In genomic region chr7:16054966-16055365, GRCm38 (mm10) we compare ENCODE assay signal across 27 mouse cellular contexts. TPM values are rescaled to one million over a fixed set of nuclear protein-coding genes. Genes with fewer than 3 reads are reported as not detected.
A peak's percentile ranks its signal among the peaks of the same experiment; 100 is the strongest.
DNase-seq lines count a peak whose midpoint lies in the region; ATAC-seq and TF ChIP-seq lines count a peak whose summit lies in the region.
"Had no signal": no experiment of that assay in that cellular context is flagged by ENCODE, and none has a peak within 500 bp of the region (broad histone marks: within the 10 kb centered on the region; RNA-seq: fewer than 3 reads in every experiment).

No protein-coding gene starts in this region.

- peak; percentile 48 for TF ChIP-seq RAD21 in CH12.LX (IDR thresholded peaks at IDR 0.05; ENCODE audit: low read depth, low read length)

- H3K27ac ChIP-seq in lung, embryonic 14.5 days (ENCODE audit: low read depth): no peak overlapping the region
- H3K27ac ChIP-seq in CH12.LX (ENCODE audit: insufficient read depth, low read depth): peak overlapping the region; percentile 95
- H3K27ac ChIP-seq in small intestine, adult 2 months (ENCODE audit: insufficient read depth, low read depth, low read length): peak overlapping the region; percentile 53
- H3K27ac ChIP-seq: embryonic facial prominence, embryonic 15.5 days; heart, embryonic 13.5 days; kidney, embryonic 15.5 days; limb, embryonic 13.5 days; liver, embryonic 14.5 days; midbrain, embryonic 13.5 days; neural tube, embryonic 12.5 days had no signal

- no peaks in the 10 kb centered on the region for H3K79me2 ChIP-seq in CH12.LX (replicated peaks; ENCODE audit: control insufficient read depth, extremely low read depth, insufficient read depth, poor library complexity, severe bottlenecking)

- 54% methylated on average over 4 of the region's 4 CpGs for WGBS in lung, embryonic 14.5 days
- 69% methylated on average over 4 of the region's 4 CpGs for WGBS in small intestine, adult 2 months

- peaks cover 4% of the 10 kb centered on the region; the same call in 1 of the 2 replicates for H3K4me1 ChIP-seq in lung, embryonic 14.5 days (ENCODE audit: insufficient read depth)
- H3K4me1 ChIP-seq in CH12.LX (ENCODE audit: control insufficient read depth in 1 of 2, insufficient read depth in 2 of 2): peaks cover 21 to 60% of the 10 kb centered on the region in 2 experiments
- H3K4me1 ChIP-seq in small intestine, adult 2 months (ENCODE audit: control insufficient read depth, insufficient read depth, insufficient read length, low read length): peaks cover 12% of the 10 kb centered on the region; the same call in 1 of the 2 replicates

- H3K4me3 ChIP-seq in lung, embryonic 14.5 days (ENCODE audit: low read depth, low read length): no peak overlapping the region
- H3K4me3 ChIP-seq in CH12.LX (replicated peaks in 1 of 3; ENCODE audit: low read depth in 2 of 3, low read length in 2 of 3, poor library complexity in 1 of 3): peak overlapping the region in 1 of 3 experiments; percentile 37
- H3K4me3 ChIP-seq in small intestine, adult 2 months (ENCODE audit: low read depth, low read length): no peak overlapping the region
- H3K4me3 ChIP-seq: embryonic facial prominence, embryonic 15.5 days; heart, embryonic 13.5 days; kidney, embryonic 15.5 days; limb, embryonic 13.5 days; megakaryocyte, embryonic 14.5 days; midbrain, embryonic 13.5 days; neural tube, embryonic 12.5 days had no signal

- no peaks in the 10 kb centered on the region for H3K36me3 ChIP-seq in lung, embryonic 14.5 days (ENCODE audit: insufficient read depth)
- no peaks in the 10 kb centered on the region for H3K36me3 ChIP-seq in CH12.LX (replicated peaks in 1 of 2; ENCODE audit: control insufficient read depth in 1 of 2, insufficient read depth in 1 of 2, low read length in 1 of 2)
- no peaks in the 10 kb centered on the region for H3K36me3 ChIP-seq in small intestine, adult 2 months (ENCODE audit: control insufficient read depth, insufficient read depth, low read length)
- H3K36me3 ChIP-seq: embryonic facial prominence, embryonic 15.5 days; heart, embryonic 13.5 days; kidney, embryonic 15.5 days; limb, embryonic 13.5 days; midbrain, embryonic 13.5 days; neural tube, embryonic 12.5 days had no signal

- H3K9me3 ChIP-seq in lung, embryonic 14.5 days (ENCODE audit: low read depth, low read length): no peaks in the 10 kb centered on the region
- H3K9me3 ChIP-seq in CH12.LX (replicated peaks; ENCODE audit: low read length): peaks cover 4% of the 10 kb centered on the region
- H3K9me3 ChIP-seq: embryonic facial prominence, embryonic 15.5 days; heart, embryonic 13.5 days; kidney, embryonic 15.5 days; limb, embryonic 13.5 days; megakaryocyte, embryonic 14.5 days; midbrain, embryonic 13.5 days; neural tube, embryonic 12.5 days had no signal

- dilution Hi-C loops in CH12.LX (cut with MboI; ENCODE audit: extremely low pct_ligation_motif_present, extremely low pct_unique_long_range_greater_than_20kb, low sequenced_read_pairs): no loop called here

- H3K27me3 ChIP-seq in lung, embryonic 14.5 days (ENCODE audit: insufficient read depth, low read length): no peaks in the 10 kb centered on the region
- H3K27me3 ChIP-seq in CH12.LX (replicated peaks): no peaks in the 10 kb centered on the region
- no peaks in the 10 kb centered on the region for H3K27me3 ChIP-seq in small intestine, adult 2 months (ENCODE audit: control insufficient read depth, insufficient read depth, low read length)
- H3K27me3 ChIP-seq: megakaryocyte, embryonic 14.5 days; neural tube, embryonic 12.5 days had no signal

- TF ChIP-seq EP300 in CH12.LX (IDR thresholded peaks at IDR 0.05; ENCODE audit: low read length): 0 out of 2 replicates have a peak, but pooled peaks have one; percentile 54

- no peak overlapping the region for H3K9ac ChIP-seq in lung, embryonic 14.5 days
- H3K9ac ChIP-seq in CH12.LX (ENCODE audit: insufficient read depth, low read depth): peak overlapping the region; percentile 68
- H3K9ac ChIP-seq: embryonic facial prominence, embryonic 15.5 days; heart, embryonic 13.5 days; kidney, embryonic 15.5 days; limb, embryonic 13.5 days; liver, embryonic 14.5 days; midbrain, embryonic 13.5 days; neural tube, embryonic 12.5 days had no signal

- DNase-seq in lung, embryonic 14.5 days: no peak
- DNase-seq in lung, postnatal 14 days: no peak
- DNase-seq in 416B (ENCODE audit: low read depth) (peak; percentile 78), CH12.LX (ENCODE audit: extremely low read depth) (peak; percentile 79)
- no peak for DNase-seq in ovary, postnatal 10 days (ENCODE audit: low spot score)
- no peak for DNase-seq in gastrocnemius, postnatal 36 days
- DNase-seq: adrenal gland, adult 8-10 months; cerebellum, adult 9-11 months; gastrocnemius, postnatal 10 days; heart, adult 18-20 months; heart, postnatal 14 days; kidney, postnatal 36 days; retina, postnatal 1 day; right cerebral cortex, postnatal 25 days had no signal

- intact Hi-C loops in gastrocnemius, postnatal 36 days (cut with DNase I): loop anchor here (5.0 kb wide), 1 partner anchor 37 kb away; no protein-coding TSS in a partner anchor

- no peak for TF ChIP-seq POLR2A in CH12.LX (IDR thresholded peaks at IDR 0.05; ENCODE audit: low read depth, low read length)
- TF ChIP-seq POLR2A in small intestine, adult 2 months (IDR thresholded peaks at IDR 0.05; ENCODE audit: low read depth, low read length): no peak

- no peak overlapping the region for H3K4me2 ChIP-seq in lung, embryonic 14.5 days
- H3K4me2 ChIP-seq in CH12.LX (ENCODE audit: insufficient read depth, low read depth, poor library complexity, severe bottlenecking): peak overlapping the region; percentile 95
- H3K4me2 ChIP-seq: embryonic facial prominence, embryonic 15.5 days; heart, embryonic 13.5 days; kidney, embryonic 15.5 days; limb, embryonic 13.5 days; midbrain, embryonic 13.5 days; neural tube, embryonic 12.5 days had no signal

- ATAC-seq in lung, embryonic 14.5 days (ENCODE audit: insufficient read depth): no peak
- ATAC-seq: activated CD4-positive, CD25-positive, alpha-beta regulatory T cell, adult 4 months; forebrain, embryonic 14.5 days; midbrain, embryonic 13.5 days had no signal

- in situ Hi-C loops in CH12.LX (cut with MboI; ENCODE audit: low pct_ligation_motif_present, low pct_unique_long_range_greater_than_20kb, low sequenced_read_pairs): loop anchor here (5.0 to 25.0 kb wide), 3 partner anchors 52 to 207 kb away; partner anchors contain the start of genes C5ar1 and Inafm1

- 0 out of 2 replicates have a peak, but pooled peaks have one; percentile 2 for TF ChIP-seq CTCF in lung, embryonic 14.5 days (IDR thresholded peaks at IDR 0.05; ENCODE audit: low read depth)
- peak in 1 of 2 experiments; percentile 54; a peak in 2 of 4 replicates for TF ChIP-seq CTCF in CH12.LX (conservative IDR thresholded peaks at IDR 0.05 in 1 of 2, IDR thresholded peaks at IDR 0.05 in 1 of 2; ENCODE audit: low read depth in 2 of 2, low read length in 2 of 2)
- no peak for TF ChIP-seq CTCF in small intestine, adult 2 months (IDR thresholded peaks at IDR 0.05; ENCODE audit: extremely low read depth, insufficient read length, insufficient replicate concordance, low read depth, low read length)

TF ChIP-seq in CH12.LX, 34 proteins besides CTCF, POLR2A, EP300 and RAD21 (continues in another document):
- TF ChIP-seq ELF1 (IDR thresholded peaks at IDR 0.05; ENCODE audit: low read depth, low read length): no peak
- TF ChIP-seq GABPA (IDR thresholded peaks at IDR 0.05; ENCODE audit: insufficient replicate concordance, low read depth, low read length): no peak
- TF ChIP-seq MAZ (IDR thresholded peaks at IDR 0.05; ENCODE audit: low read depth, low read length): no peak
- TF ChIP-seq USF2 (conservative IDR thresholded peaks at IDR 0.05; ENCODE audit: low read depth, low read length): no peak
- TF ChIP-seq JUND (conservative IDR thresholded peaks at IDR 0.05; ENCODE audit: low read depth, low read length): 0 out of 2 replicates have a peak, but pooled peaks have one; percentile 29
- TF ChIP-seq RCOR1 (conservative IDR thresholded peaks at IDR 0.05; ENCODE audit: low read depth, low read length): no peak
- TF ChIP-seq ZNF384 (IDR thresholded peaks at IDR 0.05; ENCODE audit: low read depth, low read length): no peak
- no peak for TF ChIP-seq KAT2A (IDR thresholded peaks at IDR 0.05; ENCODE audit: insufficient replicate concordance, low read length)
- TF ChIP-seq IRF4 (IDR thresholded peaks at IDR 0.05; ENCODE audit: low read depth, low read length): no peak
- no peak for TF ChIP-seq MEF2A (IDR thresholded peaks at IDR 0.05; ENCODE audit: borderline replicate concordance, low read depth, low read length)
- no peak; the same call in 1 of the 2 replicates for TF ChIP-seq SIN3A (IDR thresholded peaks at IDR 0.05; ENCODE audit: low read length)
- TF ChIP-seq MAX (IDR thresholded peaks at IDR 0.05; ENCODE audit: low read length): no peak
- peak; percentile 42 for TF ChIP-seq SMC3 (IDR thresholded peaks at IDR 0.05; ENCODE audit: low read depth, low read length)
- TF ChIP-seq ZMIZ1 (IDR thresholded peaks at IDR 0.05; ENCODE audit: low read depth, low read length): no peak
- no peak for TF ChIP-seq TCF12 (IDR thresholded peaks at IDR 0.05; ENCODE audit: low read depth, low read length)
- peak; percentile 81 for TF ChIP-seq CHD2 (IDR thresholded peaks at IDR 0.05; ENCODE audit: low read length)
- no peak for TF ChIP-seq ZKSCAN1 (IDR thresholded peaks at IDR 0.05; ENCODE audit: borderline replicate concordance, low read depth, low read length)

RNA-seq across cellular contexts. Expression of gene Zfp541, which starts 6.6 kb away (rescaled TPM):
- 0.16 TPM in 1 of 2 replicates, not detected in the other for polyA plus RNA-seq in lung, embryonic 14.5 days (2014; fragmentation: Nextera tagmentation; extraction: Ambion mirVana)
- 0.08 TPM in 1 of 2 replicates, not detected in the other for total RNA-seq in CH12.LX (2012; rRNA removed)
- 0.12 TPM in 1 of 2 replicates, not detected in the other for total RNA-seq in CH12.LX (2014; rRNA removed)
- polyA plus RNA-seq in CH12.LX (2012; ENCODE audit: insufficient read length, low read depth): 0.05 TPM in 1 of 2 replicates, not detected in the other
- not detected in 2 replicates for polyA plus RNA-seq in small intestine, adult 2 months (2012; rRNA removed)
- not detected for total RNA-seq in gastrocnemius, postnatal 36 days (2021)
- total RNA-seq: common myeloid progenitor, adult 5-6 weeks; gastrocnemius, postnatal 10 days; heart, adult 18-20 months; heart, postnatal 14 days had no signal
- polyA plus RNA-seq: forebrain, embryonic 14.5 days; hindbrain, embryonic 11.5 days; kidney, embryonic 15.5 days; midbrain, embryonic 13.5 days had no signal

RNA-seq across cellular contexts. Expression of gene Bicra, which starts 7.2 kb away (rescaled TPM):
- polyA plus RNA-seq in lung, embryonic 14.5 days (2014; fragmentation: Nextera tagmentation; extraction: Ambion mirVana): 8.7 and 9.6 TPM in 2 replicates
- total RNA-seq in CH12.LX (2012; rRNA removed) (1.9 and 2.2 TPM in 2 replicates), CH12.LX (2014; rRNA removed) (0.31 and 0.32 TPM in 2 replicates)
- 9.8 and 10.2 TPM in 2 replicates for polyA plus RNA-seq in CH12.LX (2012; ENCODE audit: insufficient read length, low read depth)
- 18.7 and 31.0 TPM in 2 replicates for polyA plus RNA-seq in small intestine, adult 2 months (2012; rRNA removed)
- total RNA-seq in gastrocnemius, postnatal 36 days (2021): 1 to 10 TPM; 4.5 to 6.6 TPM

RNA-seq across cellular contexts. Expression of gene Napa, which starts 43.3 kb away (rescaled TPM):
- 168 and 176 TPM in 2 replicates for polyA plus RNA-seq in lung, embryonic 14.5 days (2014; fragmentation: Nextera tagmentation; extraction: Ambion mirVana)
- total RNA-seq in CH12.LX (2012; rRNA removed): 80.0 and 84.8 TPM in 2 replicates
- 97.5 and 106 TPM in 2 replicates for total RNA-seq in CH12.LX (2014; rRNA removed)
- 111 and 112 TPM in 2 replicates for polyA plus RNA-seq in CH12.LX (2012; ENCODE audit: insufficient read length, low read depth)
- 82.7 and 139 TPM in 2 replicates for polyA plus RNA-seq in small intestine, adult 2 months (2012; rRNA removed)
- total RNA-seq in gastrocnemius, postnatal 36 days (2021): 100 to 1,000 TPM in 1 of 2 experiments, 10 to 100 TPM in 1; 92.4 to 109 TPM

Comparison
In these comparisons a context has a peak if more than half of its experiments do, and no peak if none do; other contexts are left out.
1. DNase-seq: peak in 416B (single experiment) and CH12.LX (single experiment); none in lung, embryonic 14.5 days (single experiment), lung, postnatal 14 days (single experiment), ovary, postnatal 10 days (single experiment) and gastrocnemius, postnatal 36 days (0 of 2).